Mouse (Mus musculus) kidney, postnatal 4 days (tissue): ENCODE measurements around the gene Crim1.

ENCODE experiments used
- DNase-seq, 2 experiments: peaks; one replicate each; pipeline ENCODE4 v3.0.0; 2021; ENCODE audit warnings: mixed read lengths in 2 of 2

Crim1 gene

DNA sequence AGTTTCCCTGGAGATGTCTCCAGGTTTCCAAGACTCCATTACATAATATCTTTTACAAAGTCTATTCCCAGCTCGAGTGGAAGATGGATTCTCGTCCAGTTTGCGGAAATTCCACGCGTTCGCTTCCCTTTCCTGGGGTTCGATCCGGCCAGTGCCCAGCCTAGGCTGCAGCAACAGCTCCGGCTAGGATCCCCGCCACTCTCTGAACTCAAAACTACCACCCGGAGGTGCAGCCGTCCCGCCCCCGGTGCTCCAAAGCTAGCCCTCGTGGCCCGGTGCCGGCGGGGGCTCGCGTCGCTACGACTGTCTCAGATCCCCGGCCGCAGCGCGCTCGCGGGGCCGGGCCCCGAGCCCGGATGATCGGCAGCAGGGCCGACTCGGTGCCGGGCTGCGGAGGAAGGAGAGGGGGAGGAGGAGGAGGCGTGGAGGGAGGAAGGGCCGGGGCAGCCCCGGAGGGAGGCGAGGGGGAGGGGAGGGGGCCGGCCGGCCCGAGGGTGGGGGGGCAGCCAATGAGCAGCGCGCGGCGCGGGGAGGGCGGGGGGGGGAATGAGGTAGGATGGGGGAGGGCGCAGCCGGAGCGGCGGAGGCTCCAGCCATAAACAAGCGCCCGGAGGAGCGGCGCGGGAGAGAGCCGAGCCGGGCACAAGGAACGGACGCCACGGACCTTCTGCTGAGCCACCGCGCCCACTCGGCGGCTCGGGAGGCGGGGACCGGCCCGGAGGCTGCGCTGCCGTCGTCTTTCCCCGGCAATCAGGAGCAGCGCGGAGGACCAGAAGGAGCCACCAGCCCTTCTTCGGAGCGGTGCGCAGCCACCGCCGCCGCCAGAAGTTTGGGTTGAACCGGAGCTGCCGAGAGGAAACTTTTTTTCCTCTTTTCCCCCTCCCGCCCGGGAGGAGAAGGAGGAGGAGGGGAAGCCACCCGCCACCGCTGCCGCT, at the start of gene Crim1:
TSS of gene Crim1 (plus strand) at position 623 of the 935 bp plus-strand sequence.
- DNase-seq: peak; percentile 85 to 90

- DNase-seq: no peak
Observed at GRCm38 (mm10) chr17:78151479-78152282, 48.4 kb upstream of the Crim1 start.

- DNase-seq: peak; percentile 64 to 71
Observed at GRCm38 (mm10) chr17:78163278-78163677, 36.8 kb upstream of the Crim1 start.

DNA sequence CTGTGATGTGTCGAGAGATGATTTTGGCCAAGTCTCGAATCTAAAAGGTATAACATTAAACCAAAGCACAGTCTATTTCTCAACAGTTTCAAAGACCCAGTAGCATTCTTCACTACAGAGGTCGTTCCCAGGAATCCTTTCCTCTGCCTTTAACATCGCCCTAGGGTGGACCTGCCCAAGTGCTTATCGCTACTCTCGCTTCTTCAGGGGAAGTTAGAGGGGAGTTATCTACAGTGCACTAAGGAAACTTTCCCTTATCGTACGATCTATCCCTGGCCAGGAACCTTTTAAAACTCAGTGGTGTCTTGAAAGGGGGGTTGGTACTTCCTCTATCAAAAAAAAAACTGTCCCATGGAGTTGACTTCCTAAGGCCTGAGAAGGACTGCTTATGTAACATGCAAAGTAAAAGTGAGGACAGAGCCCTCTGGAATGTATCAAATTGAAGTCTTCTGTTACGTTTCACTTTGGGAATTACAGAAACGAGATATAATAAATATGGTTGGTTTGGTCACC, 36.3 kb upstream of the Crim1 start:
- no peak for DNase-seq

GRCm38 (mm10) chr17:78165855-78166254, 34.2 kb upstream of the Crim1 start:
- DNase-seq: no peak

DNA sequence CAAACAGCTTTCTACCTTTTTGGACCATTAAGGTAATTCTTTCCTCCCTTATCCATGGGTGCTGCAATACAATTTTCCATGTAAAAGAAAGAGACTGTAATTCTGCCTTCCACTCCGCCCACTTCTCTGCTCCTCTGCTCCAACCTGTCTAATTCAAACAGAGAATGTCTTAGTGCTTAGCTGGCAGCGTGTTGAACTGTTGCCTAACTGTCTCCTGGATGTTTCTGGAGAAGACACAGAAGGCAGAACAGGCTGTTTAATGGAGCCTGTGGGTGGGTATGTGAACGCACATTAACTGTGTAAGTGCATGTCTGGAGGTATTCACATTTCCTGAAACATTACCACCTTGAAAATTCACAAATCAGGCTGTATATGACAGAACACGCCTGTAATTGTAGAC, 33.5 kb upstream of the Crim1 start:
- no peak for DNase-seq

DNA sequence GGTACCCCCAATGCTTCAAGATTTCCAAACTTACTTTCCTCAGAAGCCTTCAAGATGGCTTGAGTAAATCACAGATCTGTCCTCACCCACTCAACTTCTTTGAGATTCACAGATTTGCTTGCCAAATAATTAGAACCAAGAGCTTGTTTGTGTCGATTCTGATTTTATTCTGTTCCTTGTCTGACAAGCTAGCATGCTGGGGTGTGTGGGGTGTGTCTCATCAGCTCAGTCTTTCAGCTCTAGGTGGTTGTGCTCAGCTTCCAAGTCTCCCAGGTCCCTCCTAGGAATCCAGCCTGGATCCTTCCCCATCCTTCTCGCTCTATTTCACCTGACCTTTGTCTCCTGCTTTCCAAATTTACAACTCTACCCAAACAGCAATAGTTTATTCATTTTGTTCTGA, 27.7 kb upstream of the Crim1 start:
- no peak for DNase-seq

DNA sequence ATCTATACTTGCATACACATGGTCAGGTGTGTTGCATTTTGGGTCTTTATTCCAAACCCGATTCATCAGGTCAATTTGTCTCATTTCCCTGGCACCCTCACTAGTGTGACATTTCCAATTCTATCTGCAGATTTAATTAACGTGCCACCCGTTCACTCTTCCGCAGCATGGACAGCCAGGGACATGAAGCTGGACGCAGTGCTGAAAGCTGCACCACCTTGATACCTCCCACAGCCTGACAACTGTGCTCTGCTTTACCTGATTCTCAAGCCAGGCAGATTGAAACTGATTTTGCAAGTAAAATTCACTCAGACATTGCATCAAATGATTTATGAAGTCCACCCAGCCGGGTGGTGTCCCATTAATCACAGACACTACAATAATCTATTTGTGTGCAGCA, 19.3 kb upstream of the Crim1 start:
- DNase-seq: no peak

GRCm38 (mm10) chr17:78196184-78196583, 3.9 kb upstream of the Crim1 start:
- no peak for DNase-seq

DNA sequence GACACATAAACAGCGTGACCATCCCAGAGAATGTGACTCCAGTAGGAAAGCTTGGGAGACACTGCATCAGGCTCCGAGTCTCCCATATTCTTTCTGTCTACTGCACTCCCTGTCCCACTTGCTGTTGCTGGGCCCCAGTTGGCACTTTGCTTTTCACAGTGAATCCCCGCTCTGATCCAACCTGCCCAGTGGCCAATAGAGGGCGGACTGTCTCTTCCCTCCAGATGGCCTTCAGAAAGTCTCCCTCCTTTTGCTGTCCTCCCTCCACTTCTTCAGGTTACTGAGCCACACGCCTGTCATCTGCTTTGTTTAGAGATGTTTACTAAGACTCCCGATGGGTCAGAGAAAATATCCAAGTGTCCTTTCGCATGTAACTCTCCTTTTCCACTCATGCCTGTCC, 2.9 kb upstream of the Crim1 start:
- DNase-seq: peak; percentile 73 to 81

DNA sequence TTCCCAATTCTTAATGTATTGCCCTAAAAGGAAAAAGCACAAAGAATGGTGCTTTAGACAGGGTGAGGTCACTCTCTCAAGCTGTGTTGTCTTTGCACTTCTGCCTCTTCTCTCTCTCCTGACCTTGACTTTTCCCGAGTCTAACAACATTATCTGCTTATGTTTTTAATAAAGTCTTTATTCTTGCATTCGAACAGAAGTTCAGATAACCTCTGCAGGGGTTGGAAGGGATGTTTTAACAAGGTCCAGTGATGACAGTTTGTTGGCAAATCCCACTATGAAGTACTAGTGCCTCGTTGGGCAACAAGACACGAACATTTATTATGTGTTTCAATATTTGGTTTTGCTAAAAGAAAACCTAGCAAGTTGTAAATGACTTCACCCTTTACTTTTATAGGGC, 1.9 kb upstream of the Crim1 start:
- no peak for DNase-seq

DNA sequence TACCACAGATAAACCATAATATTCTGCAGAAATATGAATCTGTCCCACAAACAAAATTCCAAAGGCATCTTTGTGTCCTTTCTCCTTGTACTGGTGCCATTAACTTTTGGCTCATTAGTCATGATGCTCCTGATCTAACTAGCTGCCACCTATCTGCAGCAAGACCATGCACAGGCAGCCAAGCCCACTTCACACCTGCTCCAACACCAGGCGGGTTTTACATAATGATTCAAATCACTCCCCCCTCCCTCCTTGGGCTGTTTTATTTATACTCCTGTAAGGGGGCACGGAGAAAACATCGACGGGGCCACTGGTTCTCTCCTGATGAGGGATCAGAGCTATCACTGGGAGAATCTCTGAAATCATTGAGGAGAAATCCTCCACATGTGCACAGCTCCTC, 1.2 kb upstream of the Crim1 start:
- no peak for DNase-seq

GRCm38 (mm10) chr17:78199231-78199625, 820 bp upstream of the Crim1 start:
- DNase-seq: no peak

DNA sequence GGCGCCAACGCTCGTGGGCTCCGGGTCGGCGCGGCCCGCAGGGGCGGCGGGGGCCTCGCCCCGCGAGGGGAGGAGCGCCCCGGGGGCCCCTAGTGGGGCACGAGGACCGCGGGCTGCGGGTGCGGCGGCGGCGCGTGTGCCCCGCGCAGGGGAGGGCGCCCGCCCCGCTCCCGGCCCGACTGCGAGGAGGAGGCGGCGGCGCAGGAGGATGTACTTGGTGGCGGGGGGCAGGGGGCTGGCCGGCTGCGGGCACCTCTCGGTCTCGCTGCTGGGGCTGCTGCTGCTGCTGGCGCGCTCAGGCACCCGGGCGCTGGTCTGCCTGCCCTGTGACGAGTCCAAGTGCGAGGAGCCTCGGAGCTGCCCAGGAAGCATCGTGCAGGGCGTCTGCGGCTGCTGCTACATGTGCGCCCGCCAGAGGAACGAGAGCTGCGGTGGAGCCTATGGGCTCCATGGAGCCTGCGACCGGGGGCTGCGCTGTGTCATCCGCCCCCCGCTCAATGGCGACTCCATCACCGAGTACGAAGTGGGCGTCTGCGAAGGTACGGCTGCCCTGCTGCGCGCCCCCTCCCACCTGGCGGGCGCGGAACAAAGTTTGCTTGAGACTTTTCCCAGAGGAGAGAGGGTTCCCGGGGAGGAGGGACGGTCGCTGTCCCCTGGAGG, 643 bp downstream of the Crim1 start:
- DNase-seq: peak; percentile 69 to 83

- DNase-seq: peak; percentile 57 to 70
Observed at GRCm38 (mm10) chr17:78201221-78202058, 1.4 kb downstream of the Crim1 start.

DNA sequence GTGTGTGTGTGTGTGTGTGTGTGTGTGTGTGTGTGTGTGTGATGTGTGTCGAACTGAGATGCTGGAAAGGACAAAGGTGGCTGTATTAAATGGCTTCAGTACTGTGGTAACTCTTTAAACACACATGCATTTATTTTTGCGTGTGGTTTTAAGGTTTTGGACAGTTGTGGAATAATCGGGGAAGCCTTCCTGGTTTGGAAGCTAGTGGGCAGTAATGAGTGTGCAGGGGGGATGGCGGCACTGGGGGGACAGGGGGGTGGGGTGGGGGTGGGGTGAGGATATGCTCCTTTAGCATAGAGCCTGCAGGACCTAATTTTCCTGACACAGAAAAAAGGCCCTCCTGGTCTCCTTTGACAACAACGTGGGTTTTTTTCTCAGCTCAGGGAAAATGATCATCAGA, 2.2 kb downstream of the Crim1 start:
- no peak for DNase-seq

DNA sequence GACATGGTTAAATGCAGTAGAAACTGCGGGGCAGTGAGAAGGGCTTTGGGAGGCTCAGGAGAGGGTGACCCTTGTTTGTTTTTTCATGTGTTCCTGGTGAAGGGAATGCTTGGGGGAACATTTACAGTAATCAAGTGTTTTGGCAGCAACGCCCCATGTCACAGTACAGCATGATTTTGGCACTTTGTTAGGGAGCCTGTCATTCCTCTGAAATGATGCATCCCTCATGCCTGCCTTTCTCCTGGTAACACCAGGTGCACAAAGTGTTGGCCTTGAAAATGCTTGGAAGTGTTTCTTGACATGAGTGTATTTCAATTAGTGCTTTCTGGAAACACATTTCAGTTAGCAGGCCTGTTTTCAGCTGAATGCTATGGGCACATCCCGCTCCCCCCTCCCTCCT, 2.7 kb downstream of the Crim1 start:
- DNase-seq: no peak

DNA sequence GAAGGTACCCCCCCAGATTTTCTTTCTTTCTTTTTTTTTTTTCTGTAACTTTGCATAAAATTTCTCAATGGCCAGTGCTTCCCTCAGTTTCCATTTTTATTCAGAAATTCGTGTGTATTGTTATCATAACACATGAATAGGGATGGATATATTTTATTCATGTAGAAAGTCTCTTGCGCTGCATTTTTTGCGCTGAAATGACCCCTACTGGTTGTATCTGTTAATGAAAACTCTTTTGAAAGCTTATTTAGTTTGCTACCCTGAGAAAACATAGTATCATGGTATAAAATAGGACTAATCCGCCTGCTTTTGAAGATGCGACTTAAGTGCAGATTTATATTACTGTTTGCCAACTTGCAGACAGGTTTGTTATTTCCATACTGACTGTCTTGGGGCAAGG, 3.4 kb downstream of the Crim1 start:
- DNase-seq: no peak

GRCm38 (mm10) chr17:78206421-78206820, 6.4 kb downstream of the Crim1 start:
- DNase-seq: peak; percentile 62 to 75

DNA sequence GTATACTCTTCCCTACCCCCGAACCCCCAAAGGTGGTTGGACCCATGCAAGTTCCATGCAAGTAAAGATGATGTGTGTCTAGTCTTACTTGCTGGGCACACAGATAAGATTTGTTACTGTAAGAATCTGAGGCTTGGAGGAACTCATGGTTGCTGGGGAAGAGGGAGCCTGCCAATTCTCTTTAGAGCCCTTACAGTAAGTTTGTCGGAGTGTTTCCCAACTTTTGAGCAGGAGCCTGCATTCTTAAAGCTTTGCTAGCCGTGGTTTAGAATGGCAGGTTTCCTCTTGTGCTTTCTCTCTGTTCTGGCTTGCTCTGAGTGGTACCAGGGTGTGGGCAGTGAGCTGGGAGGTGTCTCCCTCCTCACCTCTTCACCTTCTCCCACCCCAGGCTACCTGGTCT, 7.2 kb downstream of the Crim1 start:
- DNase-seq: no peak

GRCm38 (mm10) chr17:78208805-78209204, 8.8 kb downstream of the Crim1 start:
- DNase-seq: no peak

DNA sequence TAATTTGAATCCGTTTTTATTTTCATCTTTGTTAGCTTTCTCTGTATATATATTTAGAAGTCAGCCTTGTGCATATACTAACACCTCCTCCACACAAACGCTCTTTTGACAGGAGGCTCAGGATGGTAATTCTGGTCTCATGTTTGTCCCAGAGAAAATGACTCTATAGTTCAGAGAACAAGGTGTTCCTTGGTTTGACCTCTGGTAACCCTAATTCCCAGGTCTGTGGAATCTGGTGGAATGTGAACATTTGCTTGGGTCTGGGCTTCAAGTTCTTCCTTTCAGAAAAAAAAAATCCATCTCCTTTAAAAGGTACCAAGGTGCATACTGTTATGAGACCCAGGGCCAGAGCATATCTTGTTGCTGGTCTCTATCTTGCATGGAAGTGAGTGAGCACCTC, 9.6 kb downstream of the Crim1 start:
- DNase-seq: no peak
